Mouse (Mus musculus): Measurements from ENCODE around the gene Rbm41. TPM values are rescaled to one million over a fixed set of nuclear protein-coding genes. Genes with fewer than 3 reads are reported as not detected.

The Rbm41 gene
- 5.7 and 5.8 TPM in 2 replicates for polyA plus RNA-seq (2015; fragmentation: Nextera tagmentation; extraction: Ambion mirVana)

- H3K27me3 ChIP-seq = peaks cover 15% of the 10 kb centered on the region
Observed at GRCm38 (mm10) chrX:139997740-139998690, at the start of gene Rbm41. TSS of gene Rbm41 (minus strand) at chrX:139998595.

GRCm38 (mm10) chrX:139998691-139999065, 283 bp upstream of the Rbm41 start:
- H3K27me3 ChIP-seq = peaks cover 18% of the 10 kb centered on the region
- 89% methylated on average over 4 of the region's 4 CpGs for WGBS
- H3K27ac ChIP-seq (replicated peaks) = no peak overlapping the region
- no peaks in the 10 kb centered on the region for H3K9me3 ChIP-seq
- peak overlapping the region; percentile 59; the same call in 1 of the 2 replicates for H3K4me2 ChIP-seq
- H3K4me1 ChIP-seq (replicated peaks) = peaks cover 3% of the 10 kb centered on the region; the same call in 1 of the 2 replicates
- peak overlapping the region; percentile 57 for H3K4me3 ChIP-seq
- peaks cover 4% of the 10 kb centered on the region; the same call in 1 of the 2 replicates for H3K36me3 ChIP-seq
- ATAC-seq (ENCODE audit: low read depth) = peak; percentile 29; the same call in 1 of the 2 replicates
- no peak overlapping the region for H3K9ac ChIP-seq

More at GRCm38 (mm10) chrX:139997740-139998690, at the start of gene Rbm41:
- Histone ChIP-seq H3K4me3 (peak within 1 kb of the TSS; percentile 57), H3K9me3 (no peaks in the 10 kb centered on the region), H3K4me2 (peak within 1 kb of the TSS; percentile 59), H3K36me3 (peaks cover 4% of the 10 kb centered on the region; the same call in 1 of the 2 replicates), H3K9ac (peak within 1 kb of the TSS; percentile 72), H3K4me1 (replicated peaks) (peaks cover 3% of the 10 kb centered on the region; the same call in 1 of the 2 replicates), H3K27ac (replicated peaks) (peak within 1 kb of the TSS; percentile 70)
- 16% methylated on average over 25 of the region's 25 CpGs for WGBS
- ATAC-seq (ENCODE audit: low read depth) = peak; percentile 95

GRCm38 (mm10) chrX:139982115-139982514, 16.3 kb downstream of the Rbm41 start:
- Histone ChIP-seq H3K27ac (replicated peaks) (no peak overlapping the region), H3K4me2 (no peak overlapping the region), H3K36me3 (no peaks in the 10 kb centered on the region), H3K4me3 (no peak overlapping the region), H3K4me1 (replicated peaks) (no peaks in the 10 kb centered on the region), H3K27me3 (peaks cover 8% of the 10 kb centered on the region), H3K9ac (no peak overlapping the region), H3K9me3 (no peaks in the 10 kb centered on the region)
- no peak for ATAC-seq (ENCODE audit: low read depth)
- WGBS = 88% methylated on average over 5 of the region's 5 CpGs

- Histone ChIP-seq H3K9ac (no peak overlapping the region), H3K36me3 (no peaks in the 10 kb centered on the region)
- WGBS = 84% methylated on average over 1 of the region's 1 CpGs
Observed at GRCm38 (mm10) chrX:139933507-139933906, 64.9 kb downstream of the Rbm41 start.

GRCm38 (mm10) chrX:139932472-139932871, 65.9 kb downstream of the Rbm41 start:
- no peak overlapping the region for H3K27ac ChIP-seq (replicated peaks)
- 68% methylated on average over 3 of the region's 3 CpGs for WGBS
- no peak overlapping the region for H3K9ac ChIP-seq
- H3K4me1 ChIP-seq (replicated peaks) = no peaks in the 10 kb centered on the region
- no peaks in the 10 kb centered on the region for H3K27me3 ChIP-seq
- H3K9me3 ChIP-seq = no peaks in the 10 kb centered on the region
- no peaks in the 10 kb centered on the region for H3K36me3 ChIP-seq
- no peak for ATAC-seq (ENCODE audit: low read depth)
- no peak overlapping the region for H3K4me3 ChIP-seq
- no peak overlapping the region for H3K4me2 ChIP-seq

More at GRCm38 (mm10) chrX:139933507-139933906, 64.9 kb downstream of the Rbm41 start:
- no peak for ATAC-seq (ENCODE audit: low read depth)
- Histone ChIP-seq H3K4me3 (no peak overlapping the region), H3K9me3 (no peaks in the 10 kb centered on the region), H3K4me1 (replicated peaks) (no peaks in the 10 kb centered on the region), H3K27ac (replicated peaks) (no peak overlapping the region), H3K27me3 (no peaks in the 10 kb centered on the region), H3K4me2 (no peak overlapping the region)

GRCm38 (mm10) chrX:139920572-139920971, 77.8 kb downstream of the Rbm41 start:
- Histone ChIP-seq H3K9ac (no peak overlapping the region), H3K4me3 (no peak overlapping the region), H3K36me3 (no peaks in the 10 kb centered on the region), H3K4me2 (no peak overlapping the region), H3K27ac (replicated peaks) (no peak overlapping the region), H3K9me3 (no peaks in the 10 kb centered on the region), H3K4me1 (replicated peaks) (no peaks in the 10 kb centered on the region), H3K27me3 (no peaks in the 10 kb centered on the region)
- WGBS = 77% methylated on average over 4 of the region's 4 CpGs
- no peak for ATAC-seq (ENCODE audit: low read depth)

- Histone ChIP-seq H3K27me3 (peaks cover 7% of the 10 kb centered on the region), H3K9ac (no peak overlapping the region), H3K4me1 (replicated peaks) (no peaks in the 10 kb centered on the region), H3K9me3 (no peaks in the 10 kb centered on the region), H3K27ac (replicated peaks) (no peak overlapping the region), H3K36me3 (no peaks in the 10 kb centered on the region), H3K4me2 (no peak overlapping the region), H3K4me3 (no peak overlapping the region)
- WGBS = 55% methylated on average over 1 of the region's 1 CpGs
- no peak for ATAC-seq (ENCODE audit: low read depth)
Observed at GRCm38 (mm10) chrX:139891387-139891786, 107.0 kb downstream of the Rbm41 start.

- H3K9ac ChIP-seq = no peak overlapping the region
- H3K9me3 ChIP-seq = no peaks in the 10 kb centered on the region
- H3K36me3 ChIP-seq = no peaks in the 10 kb centered on the region
- H3K4me2 ChIP-seq = no peak overlapping the region
- H3K4me3 ChIP-seq = no peak overlapping the region
- peaks cover 5% of the 10 kb centered on the region for H3K27me3 ChIP-seq
- no peaks in the 10 kb centered on the region for H3K4me1 ChIP-seq (replicated peaks)
- ATAC-seq (ENCODE audit: low read depth) = no peak
- no peak overlapping the region for H3K27ac ChIP-seq (replicated peaks)
Observed at GRCm38 (mm10) chrX:139883221-139883620, 115.2 kb downstream of the Rbm41 start.

GRCm38 (mm10) chrX:139877936-139878335, 120.5 kb downstream of the Rbm41 start:
- H3K27ac ChIP-seq (replicated peaks) = no peak overlapping the region
- ATAC-seq (ENCODE audit: low read depth) = no peak
- WGBS = 44% methylated on average over 3 of the region's 3 CpGs

GRCm38 (mm10) chrX:139877105-139877504, 121.3 kb downstream of the Rbm41 start:
- H3K36me3 ChIP-seq = no peaks in the 10 kb centered on the region
- no peak overlapping the region for H3K4me3 ChIP-seq
- 83% methylated on average over 7 of the region's 7 CpGs for WGBS
- H3K4me2 ChIP-seq = no peak overlapping the region
- no peaks in the 10 kb centered on the region for H3K4me1 ChIP-seq (replicated peaks)
- H3K27me3 ChIP-seq = peaks cover 14% of the 10 kb centered on the region
- H3K9me3 ChIP-seq = no peaks in the 10 kb centered on the region
- ATAC-seq (ENCODE audit: low read depth) = no peak
- H3K27ac ChIP-seq (replicated peaks) = no peak overlapping the region
- no peak overlapping the region for H3K9ac ChIP-seq

More at GRCm38 (mm10) chrX:139877936-139878335, 120.5 kb downstream of the Rbm41 start:
- H3K9ac ChIP-seq = no peak overlapping the region
- H3K36me3 ChIP-seq = no peaks in the 10 kb centered on the region
- no peak overlapping the region for H3K4me2 ChIP-seq
- peaks cover 12% of the 10 kb centered on the region for H3K27me3 ChIP-seq
- H3K9me3 ChIP-seq = no peaks in the 10 kb centered on the region
- H3K4me1 ChIP-seq (replicated peaks) = no peaks in the 10 kb centered on the region
- H3K4me3 ChIP-seq = no peak overlapping the region

- peak; percentile 95 for ATAC-seq (ENCODE audit: low read depth)
Observed at GRCm38 (mm10) chrX:139870938-139871791, 127.2 kb downstream of the Rbm41 start, which contains the start of gene Morc4. TSS of gene Morc4 (minus strand) at chrX:139871677.

More at GRCm38 (mm10) chrX:139870938-139871791, 127.2 kb downstream of the Rbm41 start, which contains the start of gene Morc4:
- 30% methylated on average over 77 of the region's 87 CpGs for WGBS
- peak within 1 kb of the TSS; percentile 60 for H3K4me3 ChIP-seq
- H3K36me3 ChIP-seq = no peaks in the 10 kb centered on the region
- peak within 1 kb of the TSS; percentile 73 for H3K9ac ChIP-seq
- H3K4me2 ChIP-seq = peak within 1 kb of the TSS; percentile 61
- peaks cover 23% of the 10 kb centered on the region for H3K27me3 ChIP-seq
- peaks cover 5% of the 10 kb centered on the region; the same call in 1 of the 2 replicates for H3K4me1 ChIP-seq (replicated peaks)
- H3K9me3 ChIP-seq = no peaks in the 10 kb centered on the region
- H3K27ac ChIP-seq (replicated peaks) = peak within 1 kb of the TSS; percentile 38; the same call in 1 of the 2 replicates

All from neural tube, embryonic 13.5 days (tissue).